Mouse (Mus musculus) urinary bladder, postnatal 4 days (tissue): ENCODE measurements around the gene Asb16.

Source experiments
- DNase-seq, 2 experiments: peaks; one replicate each; pipeline ENCODE4 v3.0.0; 2021 to 2022; ENCODE audit warnings: low spot score in 2 of 2

Gene Asb16

GRCm38 (mm10) chr11:102309821-102310617, 41.5 kb downstream of the Asb16 start:
- DNase-seq, result no peak

GRCm38 (mm10) chr11:102310768-102311695, 42.5 kb downstream of the Asb16 start:
- no peak for DNase-seq

GRCm38 (mm10) chr11:102311966-102312365, 43.4 kb downstream of the Asb16 start:
- DNase-seq, result no peak

- DNase-seq, result no peak
Measured at GRCm38 (mm10) chr11:102312586-102312985, 44.0 kb downstream of the Asb16 start.

- no peak for DNase-seq
Measured at GRCm38 (mm10) chr11:102314321-102314720, 45.8 kb downstream of the Asb16 start.

- no peak for DNase-seq
Measured at GRCm38 (mm10) chr11:102315690-102316571, 47.4 kb downstream of the Asb16 start.

- peak; percentile 90 for DNase-seq
Measured at GRCm38 (mm10) chr11:102316572-102317297, 48.2 kb downstream of the Asb16 start.

- DNase-seq, result peak; percentile 63 to 78
Measured at GRCm38 (mm10) chr11:102317298-102317900, 48.9 kb downstream of the Asb16 start.

GRCm38 (mm10) chr11:102317901-102318575, 49.5 kb downstream of the Asb16 start:
- peak; percentile 77 to 79 for DNase-seq

GRCm38 (mm10) chr11:102318576-102319409, 50.2 kb downstream of the Asb16 start:
- DNase-seq, result peak in 1 of 2 experiments; percentile 35

GRCm38 (mm10) chr11:102319410-102319792, 50.9 kb downstream of the Asb16 start, which contains the start of gene Ubtf:
Ubtf (minus strand) TSS chr11:102319742.
- DNase-seq, result peak; percentile 77 to 84

GRCm38 (mm10) chr11:102319941-102320685, 51.6 kb downstream of the Asb16 start:
- DNase-seq, result peak; percentile 76 to 78

GRCm38 (mm10) chr11:102320686-102321005, 52.1 kb downstream of the Asb16 start:
- peak; percentile 72 to 77 for DNase-seq

GRCm38 (mm10) chr11:102321931-102322330, 53.4 kb downstream of the Asb16 start:
- no peak for DNase-seq

- DNase-seq, result no peak
Measured at GRCm38 (mm10) chr11:102323516-102323915, 55.0 kb downstream of the Asb16 start.

- DNase-seq, result no peak
Measured at GRCm38 (mm10) chr11:102327250-102327649, 58.7 kb downstream of the Asb16 start.

GRCm38 (mm10) chr11:102327839-102328238, 59.3 kb downstream of the Asb16 start:
- DNase-seq, result no peak
